Mouse (Mus musculus) G1E-ER4 (cell line): Measurements from ENCODE around the gene Il10. TPM values are rescaled to one million over a fixed set of nuclear protein-coding genes. Genes with fewer than 3 reads are reported as not detected.

Source experiments
- GATA1 ChIP-seq: IDR thresholded peaks from one replicate; pipeline ENCODE4 v1.8.0; 2012; ENCODE audit warnings: low read length, inconsistent platforms
- polyA plus RNA-seq: library from polyadenylated mRNA; stranded (reverse); fragments of >175 nt; gene quantifications from 2 replicates; pipeline ENCODE4 v1.2.3, GENCODE M21; 2012

The Il10 gene
- polyA plus RNA-seq, 1 experiment, result not detected

DNA sequence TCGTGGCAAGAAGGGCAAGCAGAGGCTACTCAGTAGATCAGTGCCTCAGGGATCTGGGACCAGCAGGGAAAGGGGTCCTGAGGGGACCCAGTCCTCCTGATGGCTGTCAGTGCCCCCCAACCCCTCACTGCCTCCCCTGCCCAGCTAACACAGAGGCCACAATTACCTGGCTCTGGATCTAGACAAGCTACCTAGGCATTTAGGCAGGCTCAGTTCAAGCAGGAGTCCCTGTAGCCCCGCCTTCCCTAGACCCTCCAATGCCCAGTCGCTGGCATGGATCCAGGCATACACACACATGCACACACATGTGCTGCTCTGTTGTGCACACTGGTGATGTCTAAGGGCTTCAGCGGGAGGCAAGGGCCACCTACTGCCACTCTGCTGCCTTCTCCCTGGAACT is 34.6 kb downstream of the Il10 start:
- TF ChIP-seq GATA1, result no peak

GRCm38 (mm10) chr1:131058431-131058830 is 38.8 kb downstream of the Il10 start:
- TF ChIP-seq GATA1, result no peak

DNA sequence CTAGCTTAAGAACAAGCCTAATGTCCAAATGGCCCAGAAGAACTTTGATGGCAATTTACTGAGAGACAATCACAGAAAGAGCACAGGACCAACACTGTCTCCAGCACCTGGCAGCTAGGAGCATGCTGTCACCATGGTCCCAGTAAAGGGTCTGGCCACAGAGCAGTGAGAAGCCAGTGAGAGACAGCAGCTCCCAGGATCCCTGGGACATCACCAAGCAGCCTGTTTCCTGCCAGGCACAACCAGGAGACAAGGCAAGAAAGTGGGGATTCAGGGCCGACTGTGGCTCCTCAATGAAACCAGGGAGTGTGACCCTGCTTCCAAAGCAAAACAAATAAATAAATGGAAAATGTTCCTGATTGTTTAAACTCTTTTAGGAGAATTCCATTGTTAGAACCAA is 39.8 kb downstream of the Il10 start:
- no peak for TF ChIP-seq GATA1

DNA sequence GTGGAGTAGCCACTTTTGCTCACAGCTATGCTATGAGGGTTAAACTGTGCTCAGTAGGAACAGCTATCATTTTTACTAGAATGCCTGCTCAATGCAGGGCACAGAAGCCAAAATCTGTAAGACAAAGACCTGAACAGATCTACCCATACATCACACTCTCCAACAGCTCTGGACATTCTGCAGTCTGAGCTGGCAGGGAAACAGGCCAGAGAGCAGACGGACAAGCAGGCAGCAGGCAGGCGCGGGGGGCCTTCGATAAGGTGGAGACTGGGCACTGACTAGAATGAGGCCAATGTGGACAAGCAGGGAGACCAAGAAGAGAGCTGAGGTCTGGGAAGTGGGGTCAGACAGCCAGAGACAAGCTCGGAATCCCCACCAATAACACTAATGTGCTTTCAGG is 40.2 kb downstream of the Il10 start:
- TF ChIP-seq GATA1, result no peak

DNA sequence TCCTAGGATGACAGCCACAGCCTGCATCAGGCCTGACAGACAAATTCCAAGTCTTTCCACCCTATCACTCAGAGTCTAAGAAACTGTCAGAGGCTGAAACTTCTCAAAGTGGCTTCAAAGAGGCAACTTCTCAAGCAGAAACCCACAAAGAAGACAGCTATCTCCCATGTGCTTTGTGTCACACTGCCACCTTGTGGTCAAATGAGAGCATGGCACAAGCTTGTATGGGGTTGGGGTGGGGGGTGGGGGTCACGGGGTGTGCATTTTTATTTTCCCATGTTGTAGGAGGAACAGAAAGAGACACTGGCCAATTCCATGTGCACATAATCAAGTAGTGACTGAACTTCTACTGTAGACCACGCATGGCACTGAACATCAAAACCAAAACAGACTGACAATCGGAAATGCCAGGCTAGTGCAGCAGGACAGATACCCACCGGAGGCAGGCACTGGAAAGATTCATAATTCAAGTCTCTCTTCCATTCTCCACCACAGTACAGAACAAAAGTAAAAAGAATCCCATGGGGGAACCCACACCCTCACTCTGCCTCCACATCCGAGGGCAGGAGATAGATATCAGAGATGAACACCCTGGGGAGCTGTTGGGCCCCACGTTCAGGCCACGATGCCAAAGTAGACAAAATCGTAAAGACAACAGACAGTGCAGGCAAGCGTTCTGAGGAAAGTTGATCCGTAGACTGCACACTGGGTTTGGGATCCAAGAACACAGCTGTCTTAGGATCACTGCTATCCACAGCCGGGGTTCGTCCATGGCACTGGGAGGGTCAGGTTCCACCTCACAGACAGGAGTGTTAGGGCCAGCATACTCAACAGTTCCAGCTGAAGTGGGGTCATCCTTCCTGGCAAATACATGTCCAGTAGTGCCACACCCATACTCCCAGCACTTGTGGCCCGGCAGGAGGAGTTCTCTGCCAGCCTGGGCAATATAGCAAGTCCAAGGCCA is 40.9 kb downstream of the Il10 start:
- no peak for TF ChIP-seq GATA1

DNA sequence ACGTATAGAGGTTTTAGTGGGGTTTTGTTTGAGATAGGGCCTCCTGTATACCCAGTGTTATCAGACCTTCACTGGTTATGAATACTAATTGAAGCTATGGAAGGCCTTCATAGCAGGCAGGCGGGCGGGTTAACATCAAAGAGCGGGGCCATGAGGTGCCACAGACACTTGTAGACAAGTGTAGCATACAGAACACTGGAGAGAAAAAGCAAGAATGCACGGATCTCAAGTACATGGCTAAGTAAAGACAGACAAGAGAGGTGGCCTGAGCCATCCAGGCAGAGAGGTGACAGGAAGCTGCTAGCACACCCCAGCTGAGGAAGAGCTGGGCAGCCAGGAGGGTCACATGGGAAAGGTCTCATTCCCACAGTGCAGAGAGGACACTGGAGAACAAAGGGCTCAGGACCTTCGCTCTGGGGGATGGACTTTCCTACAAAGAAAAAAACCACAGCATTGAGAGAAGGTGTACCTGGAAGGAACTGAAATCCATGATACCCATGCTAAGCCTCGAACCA is 42.2 kb downstream of the Il10 start:
- no peak for TF ChIP-seq GATA1

GRCm38 (mm10) chr1:131062821-131063220 is 43.2 kb downstream of the Il10 start:
- no peak for TF ChIP-seq GATA1

GRCm38 (mm10) chr1:131064202-131064601 is 44.6 kb downstream of the Il10 start:
- TF ChIP-seq GATA1, result no peak

DNA sequence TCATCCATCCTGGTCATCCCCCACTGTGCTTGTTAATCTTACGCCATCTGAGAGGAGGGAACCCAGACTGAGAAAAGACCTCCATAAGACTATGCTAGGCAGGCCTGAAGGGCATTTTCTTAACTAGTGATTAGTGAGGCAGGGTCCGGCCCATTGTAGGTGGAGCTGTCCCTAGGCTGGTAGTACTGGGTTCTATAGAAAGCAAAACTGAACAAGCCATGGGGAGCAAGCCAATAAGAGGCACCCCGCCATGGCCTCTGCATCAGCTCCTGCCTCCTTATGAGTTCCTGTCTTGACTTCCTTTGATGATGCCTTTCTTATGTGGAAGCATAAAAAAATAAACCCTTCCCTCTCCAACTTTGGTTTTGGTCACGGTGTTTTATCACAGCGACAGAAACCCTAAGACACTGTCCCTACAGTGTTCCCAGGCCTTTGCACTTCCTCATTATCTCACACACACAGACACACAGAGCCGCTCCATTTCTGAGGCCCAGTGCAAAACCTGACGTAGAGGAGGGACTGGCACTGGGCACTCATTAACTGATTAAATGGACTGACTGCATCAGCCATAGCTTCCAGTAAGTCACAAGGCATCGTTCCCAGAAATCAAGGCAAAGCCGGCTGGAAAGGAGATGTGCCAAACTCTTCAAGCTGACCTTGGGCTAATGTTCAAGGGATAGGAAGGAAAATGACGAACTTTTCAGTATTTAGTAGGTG is 48.5 kb downstream of the Il10 start:
- no peak for TF ChIP-seq GATA1

DNA sequence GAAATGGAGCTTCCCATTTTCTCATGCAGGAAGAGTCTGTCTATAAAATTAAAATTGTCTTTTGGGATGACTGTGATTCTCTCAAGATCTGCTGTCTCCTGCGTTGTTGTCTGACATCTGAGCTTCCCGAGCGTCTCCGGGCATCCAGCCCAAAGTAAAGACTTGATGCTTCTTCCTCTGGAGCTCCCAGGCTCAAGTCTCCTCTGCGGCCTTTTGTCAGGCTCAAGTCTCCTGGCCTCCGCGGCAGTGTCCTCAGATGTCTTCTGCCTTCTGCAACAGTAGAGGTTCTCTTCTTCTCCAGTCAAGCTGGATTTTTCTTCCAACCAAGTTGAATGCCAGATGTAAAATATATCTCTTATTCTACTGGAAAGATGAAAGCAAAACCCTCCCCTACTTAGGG is 49.4 kb downstream of the Il10 start:
- no peak for TF ChIP-seq GATA1

GRCm38 (mm10) chr1:131072376-131072990 is 52.8 kb downstream of the Il10 start:
- no peak for TF ChIP-seq GATA1

DNA sequence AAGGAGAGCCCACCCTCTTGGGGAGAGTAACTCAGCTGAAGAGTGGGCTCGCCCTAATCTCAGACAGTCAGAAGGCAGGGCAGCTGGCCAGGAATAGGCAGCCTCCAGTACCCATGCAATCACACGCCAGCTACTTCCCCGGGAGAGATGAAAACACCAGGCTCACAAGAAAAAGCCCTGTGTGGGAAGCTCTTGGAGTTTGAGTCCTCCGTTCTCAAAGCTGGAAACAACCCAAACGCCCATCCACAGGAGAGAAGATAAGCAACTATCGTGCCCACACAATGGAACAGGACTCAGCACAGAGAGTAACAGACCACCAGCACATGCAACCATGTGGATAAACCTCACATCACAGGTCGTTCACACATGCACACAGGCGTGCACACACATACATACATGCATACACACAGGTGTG is 54.9 kb downstream of the Il10 start:
- TF ChIP-seq GATA1, result no peak

Other genes with a start within 250 kb of the Il10 start
- not detected in 2 replicates for gene Fcamr, start 218.9 kb upstream of the Il10 start, polyA plus RNA-seq
- not detected in 2 replicates for gene Pigr, start 193.2 kb upstream of the Il10 start, polyA plus RNA-seq
- not detected in 2 replicates for gene Fcmr, start 154.2 kb upstream of the Il10 start, polyA plus RNA-seq
- gene Il24, start 132.4 kb upstream of the Il10 start, polyA plus RNA-seq, result not detected in 2 replicates
- gene Il20, start 108.4 kb upstream of the Il10 start, polyA plus RNA-seq, result not detected in 2 replicates
- not detected in 2 replicates for gene Il19, start 79.7 kb upstream of the Il10 start, polyA plus RNA-seq
- 32.0 and 39.9 TPM in 2 replicates for gene Mapkapk2, start 78.0 kb downstream of the Il10 start, polyA plus RNA-seq
- 26.5 and 36.1 TPM in 2 replicates for gene Dyrk3, start 118.5 kb downstream of the Il10 start, polyA plus RNA-seq
- gene Eif2d, start 133.3 kb downstream of the Il10 start, polyA plus RNA-seq, result 47.1 and 57.8 TPM in 2 replicates
- not detected in 2 replicates for gene Rassf5, start 225.4 kb downstream of the Il10 start, polyA plus RNA-seq